Mouse (Mus musculus) liver, postnatal 0 days (tissue): ENCODE data around the gene Fam92b. TPM values are rescaled to one million over a fixed set of nuclear protein-coding genes. Genes with fewer than 3 reads are reported as not detected.

Source experiments
- ATAC-seq: fragments of 200-750 bp; cut with Nextera tagmentation; 2 replicates; pipeline ENCODE4 v1.8.0; 2017; ENCODE audit warnings: mild to moderate bottlenecking, moderate library complexity
- DNase-seq: peaks from one replicate; pipeline ENCODE4 v3.0.0-alpha.2; 2016
- H3K27ac ChIP-seq: fragments of 300-500 bp; sonication (generic); 2 replicates; pipeline ENCODE4 v1.5.1; 2014; ENCODE audit warnings: antibody characterized with exemption, moderate library complexity, mild to moderate bottlenecking, low read depth
- H3K27me3 ChIP-seq: fragments of 300-500 bp; sonication (generic); 2 replicates; pipeline ENCODE4 v1.6.1; 2014; ENCODE audit warnings: low read length, control low read depth, mixed read lengths; ENCODE audit not compliant: insufficient read depth
- H3K36me3 ChIP-seq: fragments of 300-500 bp; sonication (generic); replicated peaks from 2 replicates; pipeline ENCODE4 v1.6.1; 2014; ENCODE audit warnings: mild to moderate bottlenecking, control low read depth, low read length, moderate library complexity, mixed read lengths; ENCODE audit not compliant: insufficient read depth
- H3K4me1 ChIP-seq: fragments of 300-500 bp; sonication (generic); 2 replicates; pipeline ENCODE4 v1.6.1; 2014; ENCODE audit warnings: antibody characterized with exemption, mild to moderate bottlenecking, control low read depth; ENCODE audit not compliant: insufficient read depth
- H3K4me2 ChIP-seq: fragments of 300-500 bp; sonication (generic); 2 replicates; pipeline ENCODE4 v1.6.1; 2014; ENCODE audit warnings: low read depth, mild to moderate bottlenecking, low read length, moderate library complexity, mixed read lengths
- H3K4me3 ChIP-seq: fragments of 300-500 bp; sonication (generic); 2 replicates; pipeline ENCODE4 v1.5.1; 2014; ENCODE audit warnings: low read depth, low read length
- H3K9ac ChIP-seq: fragments of 300-500 bp; sonication (generic); replicated peaks from 2 replicates; pipeline ENCODE4 v1.6.1; 2014; ENCODE audit warnings: mild to moderate bottlenecking, moderate library complexity
- H3K9me3 ChIP-seq: fragments of 300-500 bp; sonication (generic); 2 replicates; pipeline ENCODE4 v1.6.1; 2016; ENCODE audit warnings: mild to moderate bottlenecking, control low read depth, low read length, mixed read lengths
- CTCF ChIP-seq: sonication (generic); IDR thresholded peaks from 2 replicates; pipeline ENCODE4 v1.5.1; 2016; ENCODE audit warnings: antibody characterized with exemption, low read depth
- EP300 ChIP-seq: IDR thresholded peaks from 2 replicates; pipeline ENCODE4 v1.6.1; 2016; ENCODE audit warnings: antibody characterized with exemption, low read depth, mild to moderate bottlenecking
- WGBS: fragments of 180-500 bp; shearing (Covaris S2); extraction: QIAGEN DNeasy Blood & Tissue Kit; methylation state at CpG from one replicate; pipeline ENCODE4 v1.1.7; 2014; ENCODE audit not compliant: insufficient replicate concordance; 5-methylcytosine and 5-hydroxymethylcytosine counted together
- polyA plus RNA-seq: library from polyadenylated mRNA; unstranded; fragments of >200 nt; fragmentation: Nextera tagmentation; extraction: Ambion mirVana; gene quantifications from 2 replicates; pipeline ENCODE4 v1.2.1, GENCODE M21; 2015

Gene Fam92b
- polyA plus RNA-seq, 1 experiment from 2014 or later, result not detected

DNA sequence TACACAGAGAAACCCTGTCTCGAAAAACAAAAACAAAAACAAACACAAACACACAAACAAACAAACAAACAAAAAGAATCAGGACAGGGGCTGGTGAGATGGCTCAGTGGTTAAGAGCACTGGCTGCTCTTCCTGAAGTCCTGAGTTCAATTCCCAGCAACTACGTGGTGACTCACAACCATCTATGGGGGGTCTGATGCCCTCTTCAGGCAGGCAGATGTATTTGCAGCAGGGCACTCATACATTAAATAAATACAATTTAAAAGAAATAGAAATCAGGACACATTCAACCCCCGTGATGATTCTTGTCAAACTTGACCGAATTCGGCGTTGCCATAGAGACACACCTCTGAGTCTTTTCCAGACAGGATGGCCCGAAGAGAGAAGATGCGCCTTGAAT, 30.1 kb upstream of the Fam92b start:
- no peak for DNase-seq
- Histone ChIP-seq H3K27ac (no peak overlapping the region), H3K9me3 (no peaks in the 10 kb centered on the region), H3K4me2 (no peak overlapping the region), H3K4me1 (no peaks in the 10 kb centered on the region), H3K4me3 (no peak overlapping the region), H3K9ac (no peak overlapping the region), H3K27me3 (no peaks in the 10 kb centered on the region), H3K36me3 (no peaks in the 10 kb centered on the region)
- WGBS, result 78% methylated on average over 8 of the region's 8 CpGs
- TF ChIP-seq CTCF, result peak; percentile 30
- no peak for TF ChIP-seq EP300
- no peak for ATAC-seq

DNA sequence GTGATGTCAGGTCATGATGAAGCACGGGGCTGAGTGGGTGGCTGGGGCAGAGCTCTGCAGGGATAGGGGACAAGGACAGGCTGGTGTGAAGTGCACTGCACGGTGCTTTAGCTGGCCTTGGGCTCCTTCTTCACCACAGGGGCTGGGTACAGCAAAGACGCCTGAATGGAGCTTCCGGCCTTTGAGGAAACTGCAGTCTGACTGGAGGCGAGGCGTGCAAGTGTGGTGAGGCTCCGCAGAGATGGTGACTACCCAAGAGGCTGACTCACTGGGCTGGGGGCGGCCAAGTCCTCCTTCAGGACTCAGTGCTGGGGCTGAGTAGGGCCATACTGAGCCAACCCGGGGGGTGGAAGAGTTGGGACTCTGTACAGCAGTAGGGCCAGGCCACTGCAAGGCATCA, 28.6 kb upstream of the Fam92b start:
- Histone ChIP-seq H3K9ac (no peak overlapping the region), H3K27me3 (no peaks in the 10 kb centered on the region), H3K36me3 (no peaks in the 10 kb centered on the region), H3K4me1 (no peaks in the 10 kb centered on the region), H3K9me3 (no peaks in the 10 kb centered on the region), H3K4me3 (no peak overlapping the region), H3K27ac (no peak overlapping the region), H3K4me2 (no peak overlapping the region)
- ATAC-seq (no peak), DNase-seq (no peak)
- 59% methylated on average over 9 of the region's 9 CpGs for WGBS
- no peak for TF ChIP-seq EP300
- no peak for TF ChIP-seq CTCF

DNA sequence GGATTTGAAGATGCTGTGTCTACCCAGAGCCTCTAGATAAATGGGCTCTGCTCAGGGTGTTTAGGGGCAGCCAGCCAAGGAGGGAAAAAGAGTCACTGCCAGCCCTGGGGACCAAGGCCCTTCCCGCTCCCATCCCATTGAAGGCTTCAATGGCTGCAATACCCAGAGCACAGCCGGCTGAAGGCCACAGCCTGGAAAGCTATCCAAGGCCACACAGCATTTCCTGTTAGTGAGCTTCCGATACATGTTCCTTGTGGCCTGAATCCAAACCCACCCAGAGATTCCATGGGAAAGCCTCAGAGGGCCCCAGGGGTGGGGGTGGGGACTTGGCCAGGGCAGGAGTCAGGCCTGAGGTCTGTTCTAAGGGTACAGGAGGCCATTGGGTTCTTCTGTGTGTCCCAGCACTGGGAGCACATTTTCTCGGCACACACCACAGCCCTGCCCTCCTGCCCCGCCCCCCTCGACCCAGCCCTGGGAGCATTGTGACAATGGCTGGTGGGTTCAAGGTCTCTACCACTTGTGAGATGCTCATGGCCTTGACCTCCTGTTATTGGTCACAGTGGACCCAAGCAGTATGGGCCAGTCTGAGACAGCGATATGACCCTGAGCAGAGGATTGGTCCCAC, 27.6 kb upstream of the Fam92b start:
- TF ChIP-seq EP300 (no peak), CTCF (no peak)
- no peaks in the 10 kb centered on the region for H3K9me3 ChIP-seq
- no peaks in the 10 kb centered on the region for H3K27me3 ChIP-seq
- 72% methylated on average over 7 of the region's 7 CpGs for WGBS
- H3K27ac ChIP-seq, result no peak overlapping the region
- no peak overlapping the region for H3K4me2 ChIP-seq
- no peaks in the 10 kb centered on the region for H3K36me3 ChIP-seq
- no peak overlapping the region for H3K9ac ChIP-seq
- no peak overlapping the region for H3K4me3 ChIP-seq
- DNase-seq (peak; percentile 40), ATAC-seq (peak; percentile 48; the same call in 1 of the 2 replicates)
- H3K4me1 ChIP-seq, result no peaks in the 10 kb centered on the region

DNA sequence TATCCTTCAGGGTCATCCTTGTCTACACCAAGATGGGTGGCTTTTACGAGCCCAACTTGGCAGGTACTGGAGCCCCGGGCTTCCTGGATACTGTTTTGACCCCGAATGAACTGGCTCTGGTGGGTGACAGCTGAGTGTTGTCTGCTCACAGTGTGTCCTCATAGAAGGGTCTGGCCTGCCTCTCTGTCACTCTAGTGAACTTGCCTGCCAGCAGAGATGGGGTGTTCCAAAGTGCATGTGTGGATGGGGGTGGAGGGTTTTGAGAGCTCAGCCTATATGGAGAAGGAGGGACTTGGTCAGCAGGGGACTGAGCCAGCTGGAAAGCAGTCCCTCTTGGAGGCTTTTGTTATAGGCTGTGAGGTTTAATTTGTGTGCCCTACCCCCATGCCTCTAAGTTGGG, 25.3 kb upstream of the Fam92b start:
- 62% methylated on average over 3 of the region's 3 CpGs for WGBS
- no peaks in the 10 kb centered on the region for H3K36me3 ChIP-seq
- H3K27ac ChIP-seq, result no peak overlapping the region
- ATAC-seq (no peak), DNase-seq (no peak)
- H3K27me3 ChIP-seq, result no peaks in the 10 kb centered on the region
- H3K4me1 ChIP-seq, result no peaks in the 10 kb centered on the region
- TF ChIP-seq EP300 (no peak), CTCF (no peak)
- no peak overlapping the region for H3K4me3 ChIP-seq
- no peak overlapping the region for H3K9ac ChIP-seq
- H3K9me3 ChIP-seq, result no peaks in the 10 kb centered on the region
- H3K4me2 ChIP-seq, result no peak overlapping the region

DNA sequence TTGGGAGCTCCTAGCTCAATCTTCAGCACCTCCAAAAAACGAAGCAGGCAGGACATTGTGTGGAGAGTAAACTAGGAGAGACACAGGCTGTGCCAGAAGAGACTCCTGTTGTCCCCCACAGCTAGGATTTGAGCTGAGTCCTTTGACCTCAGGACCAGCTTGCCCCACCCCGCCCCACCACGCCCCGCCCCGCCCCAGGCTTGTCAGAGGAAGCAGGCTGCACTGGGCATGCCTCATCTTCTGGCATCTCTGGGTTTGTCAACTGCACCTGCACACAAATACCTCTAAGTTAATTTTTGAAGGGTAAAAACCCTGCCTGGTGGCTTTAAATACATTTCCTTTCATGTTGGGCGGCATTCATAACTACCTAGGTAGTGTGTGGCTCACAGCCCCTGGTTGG, 24.1 kb upstream of the Fam92b start:
- ATAC-seq (no peak), DNase-seq (no peak)
- H3K4me1 ChIP-seq, result no peaks in the 10 kb centered on the region
- TF ChIP-seq EP300 (no peak), CTCF (no peak)
- no peaks in the 10 kb centered on the region for H3K27me3 ChIP-seq
- 79% methylated on average over 6 of the region's 6 CpGs for WGBS
- H3K36me3 ChIP-seq, result no peaks in the 10 kb centered on the region
- no peak overlapping the region for H3K4me2 ChIP-seq
- no peaks in the 10 kb centered on the region for H3K9me3 ChIP-seq
- H3K4me3 ChIP-seq, result no peak overlapping the region
- H3K9ac ChIP-seq, result no peak overlapping the region
- H3K27ac ChIP-seq, result no peak overlapping the region

DNA sequence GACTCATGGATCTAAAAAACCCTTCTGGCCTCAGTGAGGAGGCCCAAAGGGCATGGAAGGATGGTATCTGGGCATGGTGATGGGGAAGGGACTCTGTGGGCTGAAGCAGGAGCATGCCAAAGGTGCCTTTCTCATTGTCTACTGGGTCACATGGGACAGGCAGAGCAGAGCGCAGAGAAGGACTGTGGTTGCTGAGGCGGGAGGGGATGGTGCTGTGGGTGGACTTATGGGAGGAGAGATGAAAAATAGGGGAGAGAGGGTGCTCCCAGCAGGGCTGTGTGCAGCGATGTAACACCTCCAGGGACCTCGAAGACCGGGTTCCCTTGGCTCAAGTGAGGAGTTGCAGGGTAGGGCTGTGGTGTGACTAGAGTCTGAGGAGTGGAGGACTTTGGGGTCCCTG, 14.9 kb upstream of the Fam92b start:
- no peak for ATAC-seq
- no peak for DNase-seq
- H3K27me3 ChIP-seq, result no peaks in the 10 kb centered on the region
- H3K4me1 ChIP-seq, result 0 out of 2 replicates have a peak, but pooled peaks cover 3% of the 10 kb centered on the region
- no peak overlapping the region for H3K4me3 ChIP-seq
- H3K9me3 ChIP-seq, result no peaks in the 10 kb centered on the region
- H3K4me2 ChIP-seq, result no peak overlapping the region
- H3K9ac ChIP-seq, result no peak overlapping the region
- 93% methylated on average over 5 of the region's 5 CpGs for WGBS
- no peaks in the 10 kb centered on the region for H3K36me3 ChIP-seq
- H3K27ac ChIP-seq, result no peak overlapping the region
- TF ChIP-seq CTCF (no peak), EP300 (no peak)
